Comparison of ENCODE assay signal across 9 mouse cellular contexts in the genomic region with DNA sequence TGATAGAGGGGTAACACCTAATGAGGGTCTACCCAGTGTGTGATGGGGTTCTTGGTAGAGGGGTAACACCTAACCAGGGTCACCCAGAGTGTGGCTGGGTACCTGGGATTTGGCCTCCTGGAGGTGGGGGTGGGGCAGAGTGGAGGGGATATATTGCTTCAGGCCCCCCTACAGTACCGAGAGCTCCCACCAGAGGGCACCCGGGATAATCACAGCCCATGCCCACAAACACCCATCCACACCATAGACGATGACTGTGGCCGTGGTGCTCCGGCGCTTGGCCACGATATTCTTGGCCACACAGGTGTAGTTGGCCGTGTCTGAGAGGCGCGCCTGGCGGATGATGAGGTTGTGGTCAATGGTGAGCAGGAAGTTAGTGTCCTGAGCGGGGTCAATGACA. TPM values are rescaled to one million over a fixed set of nuclear protein-coding genes. Genes with fewer than 3 reads are reported as not detected.
DNase-seq lines count a peak whose midpoint lies in the region; ATAC-seq and TF ChIP-seq lines count a peak whose summit lies in the region.
"Had no signal": no experiment of that assay in that cellular context is flagged by ENCODE, and none has a peak within 500 bp of the region (broad histone marks: within the 10 kb centered on the region; RNA-seq: fewer than 3 reads in every experiment).

No protein-coding gene starts in this region.

- H3K4me1 ChIP-seq in forebrain, embryonic 12.5 days: peaks cover 2% of the 10 kb centered on the region; the same call in 1 of the 2 replicates
- H3K4me1 ChIP-seq in kidney, postnatal 0 days (replicated peaks; ENCODE audit: insufficient read depth, low read length): no peaks in the 10 kb centered on the region
- H3K4me1 ChIP-seq: liver, embryonic 13.5 days had no signal

- 74% methylated on average over 12 of the region's 12 CpGs for WGBS in forebrain, embryonic 12.5 days
- WGBS in kidney, postnatal 0 days: 64% methylated on average over 12 of the region's 12 CpGs

- no peaks in the 10 kb centered on the region for H3K9me3 ChIP-seq in forebrain, embryonic 12.5 days
- no peaks in the 10 kb centered on the region for H3K9me3 ChIP-seq in kidney, postnatal 0 days (replicated peaks; ENCODE audit: low read length)
- H3K9me3 ChIP-seq: liver, embryonic 13.5 days had no signal

- TF ChIP-seq CTCF in kidney, postnatal 0 days (IDR thresholded peaks at IDR 0.05; ENCODE audit: low read depth): peak; percentile 78

- peaks cover 8% of the 10 kb centered on the region for H3K36me3 ChIP-seq in forebrain, embryonic 12.5 days (replicated peaks)
- 0 out of 2 replicates have a peak, but pooled peaks cover 16% of the 10 kb centered on the region for H3K36me3 ChIP-seq in kidney, postnatal 0 days (ENCODE audit: insufficient read depth, low read length)
- H3K36me3 ChIP-seq: liver, embryonic 13.5 days had no signal

- no peak overlapping the region for H3K4me2 ChIP-seq in forebrain, embryonic 12.5 days
- H3K4me2 ChIP-seq in kidney, postnatal 0 days (ENCODE audit: low read length): no peak overlapping the region
- H3K4me2 ChIP-seq: liver, embryonic 13.5 days had no signal

- DNase-seq in adrenal gland, postnatal 14 days: peak; percentile 42
- no peak for DNase-seq in adrenal gland, adult 8-10 months
- DNase-seq in ovary, postnatal 14 days (ENCODE audit: low spot score): peak; percentile 31
- no peak for DNase-seq in ovary, adult 18-20 months (ENCODE audit: low spot score)
- peak; percentile 40 for DNase-seq in kidney, postnatal 0 days (ENCODE audit: low spot score)
- DNase-seq in thymus, postnatal 14 days: peak; percentile 63
- DNase-seq: liver, embryonic 13.5 days had no signal

- H3K9ac ChIP-seq in forebrain, embryonic 12.5 days: no peak overlapping the region
- no peak overlapping the region for H3K9ac ChIP-seq in kidney, postnatal 0 days (ENCODE audit: low read depth, low read length)
- H3K9ac ChIP-seq: liver, embryonic 13.5 days had no signal

- no peak overlapping the region for H3K4me3 ChIP-seq in forebrain, embryonic 12.5 days (replicated peaks)
- H3K4me3 ChIP-seq in kidney, postnatal 0 days (replicated peaks; ENCODE audit: low read depth, low read length): no peak overlapping the region
- H3K4me3 ChIP-seq: liver, embryonic 13.5 days had no signal

- 0 out of 2 replicates have a peak, but pooled peaks cover 5% of the 10 kb centered on the region for H3K27me3 ChIP-seq in forebrain, embryonic 12.5 days
- H3K27me3 ChIP-seq in kidney, postnatal 0 days (ENCODE audit: insufficient read depth, low read length): no peaks in the 10 kb centered on the region
- H3K27me3 ChIP-seq: liver, embryonic 13.5 days had no signal

- ATAC-seq in forebrain, embryonic 12.5 days (ENCODE audit: low FRiP score): peak; percentile 21; the same call in 1 of the 2 replicates
- no peak for ATAC-seq in kidney, postnatal 0 days (replicated peaks; ENCODE audit: low FRiP score, low read depth)
- peak; percentile 56 for ATAC-seq in megakaryocyte progenitor cell, adult 5-6 weeks (replicated peaks; ENCODE audit: poor library complexity)

- no peak overlapping the region for H3K27ac ChIP-seq in forebrain, embryonic 12.5 days
- H3K27ac ChIP-seq in kidney, postnatal 0 days: no peak overlapping the region
- H3K27ac ChIP-seq: liver, embryonic 13.5 days had no signal

RNA-seq across cellular contexts. Expression of a gene that starts 25.9 kb away (rescaled TPM):
- 14.3 and 20.7 TPM in 2 replicates for total RNA-seq in adrenal gland, postnatal 14 days (2021)
- 10 to 100 TPM; 41.8 to 74.3 (median 57.3) TPM for total RNA-seq in adrenal gland, adult 8-10 months (2022)
- polyA plus RNA-seq in forebrain, embryonic 12.5 days (2016; fragmentation: Nextera tagmentation; extraction: Ambion mirVana): 9.6 and 10.3 TPM in 2 replicates
- 17.8 and 19.6 TPM in 2 replicates for polyA plus RNA-seq in kidney, postnatal 0 days (2015; fragmentation: Nextera tagmentation; extraction: Ambion mirVana)
- 34.4 and 42.0 TPM in 2 replicates for total RNA-seq in megakaryocyte progenitor cell, adult 5-6 weeks (2015)
- total RNA-seq in megakaryocyte progenitor cell, adult 5-6 weeks (2017): 12.2 and 12.5 TPM in 2 replicates

RNA-seq across cellular contexts. Expression of a gene that starts 52.8 kb away (rescaled TPM):
- 10.5 and 11.3 TPM in 2 replicates for total RNA-seq in adrenal gland, postnatal 14 days (2021)
- 1 to 10 TPM; 3.9 to 7.9 (median 6.1) TPM for total RNA-seq in adrenal gland, adult 8-10 months (2022)
- 3.6 and 4.7 TPM in 2 replicates for polyA plus RNA-seq in forebrain, embryonic 12.5 days (2016; fragmentation: Nextera tagmentation; extraction: Ambion mirVana)
- polyA plus RNA-seq in kidney, postnatal 0 days (2015; fragmentation: Nextera tagmentation; extraction: Ambion mirVana): 7.8 TPM in 2 replicates
- not detected in 2 replicates for total RNA-seq in megakaryocyte progenitor cell, adult 5-6 weeks (2015)
- total RNA-seq in megakaryocyte progenitor cell, adult 5-6 weeks (2017): not detected in 2 replicates

Comparison
In these comparisons a context has a peak if more than half of its experiments do, and no peak if none do; other contexts are left out.
1. DNase-seq: peak in adrenal gland, postnatal 14 days (single experiment), ovary, postnatal 14 days (single experiment), kidney, postnatal 0 days (single experiment) and thymus, postnatal 14 days (single experiment); none in adrenal gland, adult 8-10 months (single experiment) and ovary, adult 18-20 months (single experiment).
2. RNA of a gene that starts 52.8 kb away (total RNA-seq): 10.5 to 11.3 TPM in adrenal gland, postnatal 14 days and 3.9 to 7.9 TPM in adrenal gland, adult 8-10 months; not detected in megakaryocyte progenitor cell, adult 5-6 weeks; every median in the first group is over 4 times any median in the second.